In the genomic region with DNA sequence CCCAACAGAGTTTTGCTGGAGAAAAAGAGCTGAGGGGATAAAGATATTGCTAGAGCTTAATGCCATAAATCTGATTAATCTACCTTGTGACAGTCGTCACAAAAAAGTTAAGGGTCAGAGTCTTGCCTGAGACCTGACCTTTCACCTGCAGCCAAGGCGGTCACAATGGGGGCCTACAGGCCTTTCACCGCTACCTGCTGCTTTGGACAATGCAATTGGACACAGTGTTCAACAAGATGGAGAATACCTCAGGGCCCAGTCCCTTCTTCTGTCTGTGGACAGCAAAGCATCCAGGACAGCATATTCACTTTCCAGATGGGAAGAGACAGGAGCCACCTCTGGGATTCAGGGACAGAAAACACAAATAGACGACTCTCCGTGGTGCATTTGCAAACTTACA, we compare ENCODE assay signal across 21 mouse cellular contexts.
DNase-seq lines count a peak whose midpoint lies in the region; ATAC-seq lines count a peak whose summit lies in the region.
"Had no signal": no experiment of that assay in that cellular context is flagged by ENCODE, and none has a peak within 500 bp of the region (broad histone marks: within the 10 kb centered on the region; RNA-seq: fewer than 3 reads in every experiment).

No protein-coding gene starts in this region.

- ATAC-seq in hindbrain, embryonic 15.5 days (ENCODE audit: low FRiP score, low read depth), result no peak
- ATAC-seq in hindbrain, embryonic 13.5 days (ENCODE audit: low FRiP score), result no peak
- ATAC-seq in midbrain, embryonic 13.5 days, result no peak
- ATAC-seq in midbrain, embryonic 15.5 days (replicated peaks), result no peak
- no peak for ATAC-seq in neural tube, embryonic 13.5 days (ENCODE audit: low read depth)
- ATAC-seq: liver, embryonic 12.5 days; liver, postnatal 0 days had no signal

- H3K4me2 ChIP-seq in hindbrain, embryonic 15.5 days, result peak overlapping the region; percentile 72; the same call in 1 of the 2 replicates
- H3K4me2 ChIP-seq in hindbrain, embryonic 13.5 days, result no peak overlapping the region
- H3K4me2 ChIP-seq in midbrain, embryonic 13.5 days (replicated peaks), result peak overlapping the region; percentile 64; the same call in 1 of the 2 replicates
- no peak overlapping the region for H3K4me2 ChIP-seq in midbrain, embryonic 15.5 days
- H3K4me2 ChIP-seq in neural tube, embryonic 13.5 days, result peak overlapping the region; percentile 61; the same call in 1 of the 2 replicates

- no peak overlapping the region for H3K9ac ChIP-seq in hindbrain, embryonic 15.5 days
- H3K9ac ChIP-seq in hindbrain, embryonic 13.5 days, result no peak overlapping the region
- no peak overlapping the region for H3K9ac ChIP-seq in midbrain, embryonic 13.5 days (replicated peaks)
- H3K9ac ChIP-seq in midbrain, embryonic 15.5 days, result no peak overlapping the region
- no peak overlapping the region; the same call in 1 of the 2 replicates for H3K9ac ChIP-seq in neural tube, embryonic 13.5 days
- H3K9ac ChIP-seq: embryonic facial prominence, embryonic 13.5 days; heart, embryonic 13.5 days; liver, embryonic 12.5 days; liver, postnatal 0 days had no signal

- H3K9me3 ChIP-seq in hindbrain, embryonic 15.5 days, result no peaks in the 10 kb centered on the region
- no peaks in the 10 kb centered on the region for H3K9me3 ChIP-seq in hindbrain, embryonic 13.5 days
- no peaks in the 10 kb centered on the region for H3K9me3 ChIP-seq in midbrain, embryonic 13.5 days
- H3K9me3 ChIP-seq in midbrain, embryonic 15.5 days, result no peaks in the 10 kb centered on the region
- H3K9me3 ChIP-seq in neural tube, embryonic 13.5 days, result no peaks in the 10 kb centered on the region
- H3K9me3 ChIP-seq: embryonic facial prominence, embryonic 13.5 days; G1E; heart, embryonic 13.5 days; limb, embryonic 13.5 days; liver, embryonic 12.5 days had no signal

- H3K27ac ChIP-seq in hindbrain, embryonic 15.5 days (replicated peaks), result no peak overlapping the region
- H3K27ac ChIP-seq in hindbrain, embryonic 13.5 days, result no peak overlapping the region
- H3K27ac ChIP-seq in midbrain, embryonic 13.5 days, result no peak overlapping the region
- no peak overlapping the region for H3K27ac ChIP-seq in midbrain, embryonic 15.5 days
- H3K27ac ChIP-seq in neural tube, embryonic 13.5 days (replicated peaks), result no peak overlapping the region
- H3K27ac ChIP-seq: embryonic facial prominence, embryonic 13.5 days; heart, embryonic 13.5 days; left cerebral cortex, adult 2 months; limb, embryonic 13.5 days; liver, embryonic 12.5 days had no signal

- no peak overlapping the region for H3K4me3 ChIP-seq in hindbrain, embryonic 15.5 days
- no peak overlapping the region for H3K4me3 ChIP-seq in hindbrain, embryonic 13.5 days
- H3K4me3 ChIP-seq in midbrain, embryonic 13.5 days (replicated peaks), result no peak overlapping the region
- no peak overlapping the region for H3K4me3 ChIP-seq in midbrain, embryonic 15.5 days
- H3K4me3 ChIP-seq in neural tube, embryonic 13.5 days, result no peak overlapping the region

- peaks cover 24% of the 10 kb centered on the region for H3K4me1 ChIP-seq in hindbrain, embryonic 15.5 days (replicated peaks)
- H3K4me1 ChIP-seq in hindbrain, embryonic 13.5 days (replicated peaks), result peaks cover 31% of the 10 kb centered on the region
- peaks cover 27% of the 10 kb centered on the region for H3K4me1 ChIP-seq in midbrain, embryonic 13.5 days (replicated peaks)
- H3K4me1 ChIP-seq in midbrain, embryonic 15.5 days, result peaks cover 20% of the 10 kb centered on the region
- H3K4me1 ChIP-seq in neural tube, embryonic 13.5 days (replicated peaks), result peaks cover 30% of the 10 kb centered on the region

- 22% methylated on average over 5 of the region's 5 CpGs for WGBS in hindbrain, embryonic 15.5 days
- 20% methylated on average over 5 of the region's 5 CpGs for WGBS in hindbrain, embryonic 13.5 days
- WGBS in midbrain, embryonic 13.5 days, result 23% methylated on average over 5 of the region's 5 CpGs
- 24% methylated on average over 5 of the region's 5 CpGs for WGBS in midbrain, embryonic 15.5 days
- 17% methylated on average over 5 of the region's 5 CpGs for WGBS in neural tube, embryonic 13.5 days

- DNase-seq in embryo, embryonic 10 days (ENCODE audit: low spot score), result peak; percentile 73
- no peak for DNase-seq in embryo, embryonic 11 days
- DNase-seq in urinary bladder, postnatal 10 days (ENCODE audit: low spot score), result no peak
- DNase-seq: adrenal gland, adult 8-10 months; cerebellum, adult 2 months; gastrocnemius, postnatal 10 days; kidney, adult 11 months; kidney, postnatal 25 days; liver, postnatal 0 days; lung, postnatal 36 days had no signal

- peaks cover 40% of the 10 kb centered on the region for H3K27me3 ChIP-seq in hindbrain, embryonic 15.5 days
- peaks cover 81% of the 10 kb centered on the region for H3K27me3 ChIP-seq in hindbrain, embryonic 13.5 days
- H3K27me3 ChIP-seq in midbrain, embryonic 13.5 days, result peaks cover 66% of the 10 kb centered on the region
- peaks cover 19% of the 10 kb centered on the region for H3K27me3 ChIP-seq in midbrain, embryonic 15.5 days (replicated peaks)
- H3K27me3 ChIP-seq in neural tube, embryonic 13.5 days, result peaks cover 62% of the 10 kb centered on the region
- H3K27me3 ChIP-seq: limb, embryonic 13.5 days had no signal

- H3K36me3 ChIP-seq in hindbrain, embryonic 15.5 days, result no peaks in the 10 kb centered on the region
- H3K36me3 ChIP-seq in hindbrain, embryonic 13.5 days, result no peaks in the 10 kb centered on the region
- H3K36me3 ChIP-seq in midbrain, embryonic 13.5 days, result no peaks in the 10 kb centered on the region
- no peaks in the 10 kb centered on the region for H3K36me3 ChIP-seq in midbrain, embryonic 15.5 days (replicated peaks)
- H3K36me3 ChIP-seq in neural tube, embryonic 13.5 days, result no peaks in the 10 kb centered on the region
- H3K36me3 ChIP-seq: embryonic facial prominence, embryonic 13.5 days; heart, embryonic 13.5 days; limb, embryonic 13.5 days; liver, embryonic 12.5 days had no signal

Comparison
In these comparisons a context has a peak if more than half of its experiments do, and no peak if none do; other contexts are left out.
1. H3K4me2 ChIP-seq: peak in hindbrain, embryonic 15.5 days (single experiment), midbrain, embryonic 13.5 days (single experiment) and neural tube, embryonic 13.5 days (single experiment); none in hindbrain, embryonic 13.5 days (single experiment) and midbrain, embryonic 15.5 days (single experiment).